Mouse (Mus musculus) liver, embryonic 14.5 days (tissue): Measurements from ENCODE around the gene Gm266.

Experiments used
- CTCF ChIP-seq: IDR thresholded peaks from 2 replicates; pipeline ENCODE4 v1.5.1; 2016; ENCODE audit warnings: antibody characterized with exemption, low read depth, control low read depth
- EP300 ChIP-seq: IDR thresholded peaks from 2 replicates; pipeline ENCODE4 v1.6.1; 2016; ENCODE audit warnings: antibody characterized with exemption, low read depth

DNA sequence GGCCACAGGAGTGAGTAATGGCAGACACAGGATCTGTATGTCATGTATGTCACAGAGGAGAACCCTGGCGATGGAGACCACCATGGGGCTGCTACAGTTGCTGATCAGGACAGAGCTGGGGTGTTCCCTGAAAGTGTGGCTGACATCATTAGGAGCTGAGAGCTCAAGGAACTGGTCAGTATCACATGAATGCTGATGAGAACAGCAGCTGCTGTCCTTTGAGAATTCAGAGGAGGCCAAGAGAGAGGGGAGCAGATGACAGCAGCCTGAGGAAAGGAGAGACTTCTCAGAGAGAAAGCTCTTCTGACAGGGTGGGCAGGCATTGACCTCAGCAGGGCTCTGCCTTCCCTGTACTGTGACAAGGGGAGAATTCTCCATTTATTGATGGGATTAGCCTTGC is 27.9 kb downstream of the Gm266 start:
- no peak for TF ChIP-seq CTCF
- TF ChIP-seq EP300 = no peak
